Mouse (Mus musculus) kidney, postnatal 25 days (tissue): ENCODE results near the gene Itprip.

Experiments used
- DNase-seq, 2 experiments: peaks; one replicate each; pipeline ENCODE4 v3.0.0; 2021; ENCODE audit warnings: mixed read lengths in 2 of 2

Itprip gene

GRCm38 (mm10) chr19:47884296-47885085 lies 34.6 kb downstream of the Itprip start:
- DNase-seq, result no peak

- DNase-seq, result no peak
These were observed 36.2 kb downstream of the Itprip start for GRCm38 (mm10) chr19:47882882-47883254.

DNA sequence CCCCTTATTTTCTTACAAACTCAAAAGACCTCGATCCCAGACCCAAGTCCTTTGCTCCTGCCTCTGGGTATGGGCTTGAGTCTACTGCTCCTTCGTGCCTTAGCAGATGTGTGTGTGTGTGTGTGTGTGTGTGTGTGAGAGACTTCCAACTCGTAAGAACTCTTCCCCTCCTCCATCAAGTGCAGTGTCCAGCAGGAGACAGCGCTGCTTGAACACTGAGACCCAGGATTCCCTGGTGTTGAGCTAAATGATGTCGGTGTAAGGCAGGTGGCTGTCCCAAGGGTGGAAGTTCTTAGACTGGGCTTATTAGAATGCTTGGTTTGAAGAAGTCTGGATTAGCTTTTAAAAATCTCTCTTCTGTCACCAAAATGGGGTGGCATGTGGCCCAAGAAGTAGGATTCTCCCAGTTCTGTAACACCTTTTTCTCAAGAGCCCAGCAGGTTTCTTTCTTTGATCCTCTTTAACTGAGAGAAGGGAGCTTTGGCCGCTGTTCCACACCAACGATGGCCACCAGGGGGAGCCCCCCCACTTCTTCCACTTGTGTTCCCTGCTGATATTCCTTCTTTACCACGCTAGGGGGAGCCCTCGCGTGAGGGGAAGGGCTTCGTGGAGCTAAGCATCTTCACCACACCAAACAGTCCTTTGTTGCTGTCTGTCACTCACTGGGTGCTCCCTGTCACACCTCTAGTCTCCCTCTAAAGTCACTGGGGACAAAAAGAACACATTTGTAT lies 36.8 kb downstream of the Itprip start:
- DNase-seq, result peak; percentile 81 to 88

GRCm38 (mm10) chr19:47881538-47881937 lies 37.6 kb downstream of the Itprip start:
- no peak for DNase-seq

- DNase-seq, result no peak
These were observed 42.8 kb downstream of the Itprip start for GRCm38 (mm10) chr19:47876252-47876651.

DNA sequence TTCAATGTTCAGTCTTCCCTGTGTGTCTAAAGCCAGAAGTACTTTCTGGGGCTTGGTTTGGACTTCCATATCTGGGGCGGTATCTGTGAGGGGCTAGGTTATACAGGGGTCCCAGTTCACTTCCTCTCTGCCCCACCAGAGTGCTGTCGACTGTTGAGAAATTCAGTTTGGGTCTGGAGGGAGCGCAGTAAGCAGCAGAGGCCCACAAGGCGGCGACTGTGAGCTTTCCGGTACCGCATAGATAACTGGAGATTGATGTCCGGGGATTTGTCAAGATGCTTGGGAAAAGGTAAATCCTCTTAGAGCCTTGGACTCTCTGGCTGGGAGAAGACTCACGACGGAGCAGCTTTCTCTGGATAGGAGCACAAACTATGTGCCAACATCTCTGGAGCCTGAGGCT lies 47.6 kb downstream of the Itprip start:
- DNase-seq, result no peak

GRCm38 (mm10) chr19:47870102-47870666 lies 48.9 kb downstream of the Itprip start:
- DNase-seq, result no peak

- DNase-seq, result no peak
These were observed 49.6 kb downstream of the Itprip start for GRCm38 (mm10) chr19:47869516-47869915.

GRCm38 (mm10) chr19:47868951-47869350 lies 50.1 kb downstream of the Itprip start:
- DNase-seq, result no peak

- DNase-seq, result no peak
These were observed 51.4 kb downstream of the Itprip start for GRCm38 (mm10) chr19:47867628-47868175.

- DNase-seq, result peak; percentile 92 to 98
These were observed 53.6 kb downstream of the Itprip start, which contains the start of gene Gsto2 for GRCm38 (mm10) chr19:47865353-47865947. Gene Gsto2 (plus strand): TSS chr19:47865534.

DNA sequence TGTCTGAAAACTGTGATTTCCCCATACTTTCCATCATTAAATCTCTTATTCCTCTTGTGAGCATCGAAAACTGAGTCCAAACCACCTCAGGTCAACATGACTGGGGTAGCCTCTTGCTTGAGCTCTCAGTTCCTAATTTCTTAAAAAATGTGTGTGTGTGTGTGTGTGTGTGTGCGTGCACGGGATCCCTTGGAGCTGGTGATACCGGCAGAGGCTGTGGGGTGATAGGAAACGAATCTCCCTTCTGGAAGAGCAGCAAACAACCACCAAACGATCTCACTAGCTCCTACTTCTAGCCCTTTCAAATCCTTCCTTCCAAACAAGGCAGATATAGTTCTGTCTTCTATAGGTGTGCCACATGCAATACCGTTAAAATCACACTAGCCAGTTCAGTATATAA lies 54.4 kb downstream of the Itprip start:
- DNase-seq, result no peak

- no peak for DNase-seq
These were observed 55.0 kb downstream of the Itprip start for GRCm38 (mm10) chr19:47864051-47864450.

DNA sequence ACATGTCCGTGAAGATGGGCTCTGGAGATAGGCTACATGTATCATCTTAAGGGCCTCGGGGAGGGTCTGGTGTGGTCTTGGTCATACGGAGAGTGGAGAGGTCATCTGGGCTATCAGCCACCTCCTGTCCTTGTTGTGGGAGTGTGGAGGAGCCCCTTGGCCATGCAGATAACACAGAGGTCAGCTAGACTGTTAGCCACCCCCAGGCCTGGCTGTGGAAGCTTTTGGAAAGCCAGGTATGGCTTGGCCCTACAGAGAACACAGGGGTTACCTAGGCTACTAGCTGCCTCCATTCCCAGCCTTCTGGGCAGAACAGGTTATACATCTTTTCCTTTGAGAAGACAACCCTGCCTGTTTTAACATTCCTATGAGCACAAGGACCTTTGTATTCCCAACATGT lies 56.5 kb downstream of the Itprip start:
- no peak for DNase-seq

DNA sequence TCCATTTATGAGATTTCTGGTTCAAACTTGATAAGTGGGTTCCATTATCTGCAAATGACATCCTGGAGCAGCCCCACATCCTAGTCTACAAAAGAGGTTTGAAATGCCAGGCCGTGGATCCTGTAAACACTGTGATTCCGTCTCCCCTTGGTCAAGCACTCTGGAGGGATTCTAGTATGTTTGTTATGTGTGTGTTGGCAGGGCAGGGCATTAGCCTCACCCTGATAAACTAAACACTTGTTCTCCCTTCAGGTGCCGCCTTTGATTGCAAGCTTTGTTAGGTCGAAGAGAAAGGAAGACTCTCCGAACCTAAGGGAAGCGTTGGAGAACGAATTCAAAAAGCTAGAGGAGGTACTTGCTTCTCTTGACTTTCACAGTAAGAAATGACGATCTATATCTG lies 59.9 kb downstream of the Itprip start:
- DNase-seq, result no peak

DNA sequence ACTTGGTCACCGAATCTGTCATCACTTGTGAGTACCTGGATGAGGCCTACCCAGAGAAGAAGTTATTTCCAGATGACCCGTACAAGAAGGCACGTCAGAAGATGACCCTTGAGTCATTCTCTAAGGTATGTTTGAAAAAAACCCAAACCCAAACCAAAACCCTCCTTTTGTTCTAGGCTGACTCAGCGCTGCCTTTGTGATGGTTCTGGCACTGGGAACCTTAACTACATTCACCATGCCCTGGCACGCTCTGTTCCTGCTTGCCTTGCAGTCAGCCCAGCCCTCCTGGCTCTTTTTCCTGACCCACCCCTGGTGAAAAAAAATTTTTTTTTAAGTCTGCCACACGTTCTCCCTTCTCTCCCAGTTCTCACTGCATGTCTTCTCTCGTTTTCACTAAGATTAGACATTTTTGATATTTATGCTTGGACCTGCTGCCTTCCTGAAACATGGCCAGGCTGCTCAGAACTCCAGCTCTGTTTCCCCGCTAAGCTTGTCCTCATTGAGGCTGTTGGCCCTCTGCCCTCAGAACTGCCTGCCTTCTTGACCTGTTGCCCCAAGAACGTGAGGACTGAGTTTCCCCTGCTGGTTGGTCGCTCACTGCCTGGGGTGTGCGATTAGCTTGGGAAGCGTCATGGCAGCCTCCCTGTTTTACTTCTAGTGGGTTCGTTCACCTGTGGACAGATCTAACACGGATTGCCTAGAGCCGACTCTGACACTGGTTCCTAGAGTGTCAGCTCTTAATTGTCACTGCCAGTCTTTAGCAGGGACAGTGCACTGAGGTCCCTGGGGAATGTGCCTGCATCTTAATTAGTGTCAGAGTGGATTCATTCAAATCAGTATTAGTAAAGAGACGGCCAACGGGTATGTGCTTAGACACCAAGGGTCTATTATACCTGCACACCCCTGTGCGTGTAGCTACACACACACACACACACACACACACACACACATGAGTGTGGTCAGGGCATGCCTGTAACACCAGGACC lies 60.8 kb downstream of the Itprip start:
- peak in 1 of 2 experiments; percentile 29 for DNase-seq

GRCm38 (mm10) chr19:47854796-47855783 lies 64.0 kb downstream of the Itprip start, which contains the start of gene Gsto1:
Gene Gsto1 (plus strand): TSS chr19:47854970.
- peak; percentile 93 to 94 for DNase-seq

GRCm38 (mm10) chr19:47853951-47854795 lies 64.9 kb downstream of the Itprip start:
- no peak for DNase-seq

- no peak for DNase-seq
These were observed 66.0 kb downstream of the Itprip start for GRCm38 (mm10) chr19:47853053-47853452.
